Mouse (Mus musculus) T-helper 2 cell (primary cell): ENCODE measurements around the gene Cldn18.

Experiments used
- in situ Hi-C: fragments of 300-600 bp; cut with MboI, MseI; formaldehyde crosslinking; loops from one replicate; pipeline ENCODE4 v1.15.1; 2025; ENCODE audit warnings: high pct_unique_total_duplicates

Gene Cldn18

GRCm38 (mm10) chr9:99717134-99717533, at the start of gene Cldn18:
Gene Cldn18, minus strand, starts transcription at chr9:99717267.
- in situ Hi-C loops: no loop called here

- in situ Hi-C loops: no loop called here
Observed at GRCm38 (mm10) chr9:99763530-99763929, 46.5 kb upstream of the Cldn18 start.

DNA sequence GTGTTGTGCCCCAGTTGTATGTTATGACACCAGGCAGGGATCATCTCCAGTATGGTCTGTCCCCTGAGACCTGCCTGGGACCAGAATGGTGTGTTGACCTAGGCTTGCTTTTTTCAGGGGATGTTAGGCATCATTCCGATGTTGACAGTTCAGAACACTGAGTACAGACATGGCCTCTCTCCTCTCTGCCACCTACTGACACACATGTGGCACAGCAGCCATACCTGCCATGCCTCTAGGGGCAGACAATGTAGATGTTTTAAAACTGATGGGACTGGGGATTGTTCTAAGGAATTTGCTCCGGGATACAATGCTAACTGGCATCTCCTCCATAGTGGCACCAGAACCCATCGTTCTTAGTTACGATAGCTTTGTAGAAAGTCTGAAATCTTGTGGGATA, 33.2 kb upstream of the Cldn18 start:
- in situ Hi-C loops: loop anchor here (10.0 kb wide), 1 partner anchor 505 kb away; no protein-coding TSS in a partner anchor

GRCm38 (mm10) chr9:99748279-99748678, 31.2 kb upstream of the Cldn18 start:
- in situ Hi-C loops: no loop called here

DNA sequence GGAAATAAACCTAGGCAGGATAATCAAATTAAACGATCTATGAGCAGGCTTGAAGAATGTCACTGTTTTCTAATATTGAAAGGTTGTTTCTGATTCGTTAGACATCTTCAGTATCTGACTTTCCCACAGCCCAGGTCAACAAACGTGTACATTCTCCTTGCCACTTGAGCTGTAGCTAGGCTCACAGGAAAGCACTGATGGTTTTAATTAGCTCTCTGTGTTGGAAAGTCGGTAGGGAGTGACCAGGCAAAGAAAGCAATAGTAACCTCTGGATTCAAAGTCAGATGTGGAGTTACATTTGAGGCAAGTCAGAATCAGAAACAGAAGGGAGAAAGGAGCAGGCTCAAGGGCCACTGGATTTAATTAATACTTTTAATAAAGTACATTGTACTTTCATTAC, 30.7 kb upstream of the Cldn18 start:
- in situ Hi-C loops: no loop called here

- in situ Hi-C loops: no loop called here
Observed at GRCm38 (mm10) chr9:99744548-99744947, 27.5 kb upstream of the Cldn18 start.

DNA sequence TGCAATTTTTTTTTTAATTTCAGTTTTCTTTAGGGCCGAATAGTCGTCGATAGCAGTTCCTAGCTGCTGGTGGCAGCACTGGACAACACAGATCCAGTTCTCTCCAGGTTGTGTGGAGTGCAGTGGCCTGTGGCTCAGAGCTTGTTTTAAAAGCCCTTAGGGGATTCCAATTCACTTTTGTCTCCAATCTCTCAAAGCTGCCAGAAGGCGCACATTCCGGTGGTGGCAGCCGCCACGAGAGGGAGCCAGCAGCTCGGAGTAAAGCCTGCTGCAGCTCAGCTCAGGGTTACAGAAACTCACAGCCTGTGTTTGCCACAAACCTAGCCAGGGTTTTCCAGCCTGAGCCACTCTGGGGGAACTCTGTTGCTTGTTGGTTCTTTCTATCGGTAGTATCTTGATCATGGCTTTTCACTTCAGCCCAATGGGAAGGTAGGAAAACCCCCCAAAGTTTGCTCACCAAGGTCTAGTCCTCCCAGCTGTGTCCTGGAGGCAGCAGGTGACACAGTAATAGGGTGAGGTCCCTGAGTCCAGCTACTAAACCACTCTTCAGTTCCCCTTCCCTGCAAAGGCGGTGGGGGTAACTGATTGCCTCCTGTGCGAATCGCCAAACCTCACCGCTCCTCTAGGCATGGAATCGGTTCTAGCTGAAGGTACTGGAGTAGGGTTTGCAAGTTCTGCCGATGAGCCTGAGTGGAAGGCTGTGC, 13.0 kb upstream of the Cldn18 start:
- in situ Hi-C loops: no loop called here

DNA sequence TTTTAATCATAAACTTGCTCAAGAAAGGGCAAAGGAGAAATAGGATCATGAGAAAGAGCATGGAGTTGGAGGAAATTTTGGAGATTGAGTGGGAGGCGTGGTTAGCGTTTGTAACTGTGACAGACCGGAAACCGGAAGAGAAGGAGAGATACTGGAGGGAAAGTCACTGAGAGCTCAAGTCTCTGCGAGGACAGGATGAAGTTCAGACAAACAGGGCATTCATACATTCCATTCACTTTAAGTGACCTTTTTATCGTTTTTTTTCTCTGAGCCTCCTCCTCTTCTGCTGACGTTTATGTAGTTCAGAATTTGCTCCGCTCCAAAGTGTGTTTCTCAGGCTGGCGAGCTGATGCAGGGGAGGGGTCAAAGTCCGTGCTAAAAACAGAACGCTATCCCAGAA, 10.8 kb upstream of the Cldn18 start:
- in situ Hi-C loops: no loop called here

DNA sequence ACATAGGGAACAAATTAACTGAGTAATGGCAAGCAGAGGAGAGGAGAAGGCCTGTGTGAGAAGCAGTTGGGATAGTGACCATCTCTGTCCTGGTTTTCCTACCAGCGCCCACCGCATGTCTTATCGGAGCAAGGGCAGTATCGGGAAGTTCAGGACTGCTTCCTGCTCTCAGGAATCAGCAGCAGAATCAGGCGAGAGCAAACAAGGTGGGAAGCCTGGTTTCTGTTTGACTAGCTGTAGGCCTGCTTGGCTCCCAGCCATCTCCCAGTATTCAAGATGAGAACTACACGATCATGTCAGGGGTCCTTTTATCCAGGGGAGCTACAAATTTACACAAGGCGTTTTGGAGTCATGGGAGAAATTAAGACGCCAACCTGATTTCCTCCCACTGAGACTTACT, 8.2 kb upstream of the Cldn18 start:
- in situ Hi-C loops: no loop called here

DNA sequence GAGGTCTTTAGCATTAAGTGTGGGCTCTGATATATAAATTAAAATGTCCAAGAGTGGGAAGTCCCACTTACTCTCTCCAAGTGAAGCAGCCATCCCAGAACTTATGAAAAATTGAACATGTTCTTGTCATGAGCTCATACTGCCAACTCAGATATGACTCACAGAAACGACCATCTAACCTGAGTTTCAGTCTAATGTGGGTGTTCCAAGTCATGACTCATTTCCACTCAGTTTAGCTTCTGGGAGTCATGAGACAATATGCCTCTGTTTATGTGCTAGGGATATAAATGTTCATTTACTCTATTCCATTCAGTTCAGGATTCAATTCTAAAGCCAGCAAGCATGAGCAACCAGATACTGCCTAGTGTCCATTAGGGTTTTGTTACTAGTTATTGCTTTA, 2.9 kb upstream of the Cldn18 start:
- in situ Hi-C loops: no loop called here

DNA sequence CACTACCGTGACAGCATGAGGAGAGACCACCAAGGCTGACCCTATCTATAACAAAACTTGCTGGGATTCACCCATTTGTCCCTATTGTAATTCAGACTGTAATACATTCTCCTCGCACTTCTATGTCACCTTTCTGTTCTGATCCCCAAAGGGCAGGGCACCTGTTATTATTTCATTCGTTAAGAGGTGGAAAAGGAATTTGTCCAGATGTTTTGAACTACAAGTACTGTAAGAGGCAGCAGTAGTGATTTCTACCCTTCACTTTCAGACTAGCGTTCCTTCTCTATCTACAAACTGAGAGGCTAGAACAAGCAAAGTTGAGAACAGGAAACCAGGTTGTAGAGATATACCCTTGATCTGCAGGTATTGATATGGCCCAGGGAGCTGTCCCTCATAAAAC, 6.8 kb downstream of the Cldn18 start:
- in situ Hi-C loops: no loop called here

DNA sequence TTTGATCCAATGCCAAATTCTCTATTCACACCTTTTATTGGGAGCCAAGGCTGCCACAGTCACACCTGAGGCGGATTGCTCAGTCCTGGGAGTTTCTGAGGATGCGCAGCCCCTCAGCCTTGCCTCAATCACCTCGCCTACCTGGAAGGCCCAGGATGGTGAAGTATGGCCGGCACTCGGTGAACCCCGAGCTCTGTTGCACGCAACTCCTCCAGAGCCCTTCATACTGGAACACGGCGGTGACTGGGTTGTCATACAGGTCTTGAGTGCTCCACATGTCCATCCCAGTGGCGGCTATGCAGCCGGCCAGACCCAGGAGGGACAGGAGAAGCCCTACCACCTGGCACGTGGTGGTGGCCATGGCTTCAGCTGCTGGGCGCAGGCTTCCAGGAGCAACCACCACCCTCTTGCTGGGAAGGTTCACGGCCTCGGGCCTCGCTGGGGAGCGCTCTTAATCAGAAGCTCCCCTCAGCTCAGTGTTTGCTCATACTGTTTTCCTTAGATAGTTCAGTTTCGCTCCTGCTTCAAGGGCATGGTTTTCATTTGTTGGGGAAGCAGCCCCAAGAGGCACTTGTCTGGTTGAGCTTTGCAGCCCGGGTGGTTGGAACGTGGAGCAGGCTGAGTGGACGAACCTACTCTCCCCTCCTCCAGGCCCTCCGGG, 7.3 kb downstream of the Cldn18 start:
- in situ Hi-C loops: loop anchor here (10.0 kb wide), 1 partner anchor 805 kb away; the partner anchor contains the start of gene 7420426K07Rik

DNA sequence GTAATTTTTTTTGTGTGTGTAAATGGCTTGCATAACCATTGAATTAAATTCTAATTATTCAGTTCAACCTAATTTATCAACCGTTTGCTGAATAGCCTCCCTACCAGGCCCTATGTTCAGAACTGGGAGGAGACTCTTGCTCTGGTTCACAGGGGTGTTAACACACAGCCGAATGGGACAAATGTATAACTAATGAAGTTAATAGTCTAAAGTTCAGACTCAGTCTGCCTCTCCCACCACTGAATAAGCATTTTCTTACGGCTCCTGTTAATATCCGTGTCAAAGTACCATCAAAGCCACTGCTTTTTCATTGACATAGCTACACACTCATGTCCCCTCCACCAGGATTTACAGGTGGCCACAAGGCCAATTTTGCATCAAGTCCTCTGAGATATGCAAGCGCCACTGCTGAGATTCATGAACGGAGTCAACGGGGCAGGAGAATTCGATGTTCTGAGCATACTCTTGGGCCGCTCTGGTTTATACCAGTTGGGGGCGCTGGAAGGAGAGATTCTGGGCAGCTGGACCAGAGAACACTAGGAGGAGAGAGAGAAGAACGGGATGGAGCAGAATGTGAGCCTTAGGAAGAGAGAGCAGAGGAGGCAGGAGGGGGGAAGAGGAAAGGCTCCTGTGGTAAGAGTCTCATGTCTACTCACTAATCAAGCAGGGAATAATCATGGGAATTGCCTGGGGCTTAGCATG, 9.5 kb downstream of the Cldn18 start:
- in situ Hi-C loops: loop anchor here (10.0 kb wide), 1 partner anchor 803 kb away; the partner anchor contains the start of gene 7420426K07Rik

- in situ Hi-C loops: loop anchor here (10.0 kb wide), 1 partner anchor 801 kb away; the partner anchor contains the start of gene 7420426K07Rik
Observed at GRCm38 (mm10) chr9:99706264-99706663, 10.8 kb downstream of the Cldn18 start.

GRCm38 (mm10) chr9:99703711-99704110, 13.4 kb downstream of the Cldn18 start:
- in situ Hi-C loops: loop anchor here (10.0 kb wide), 1 partner anchor 799 kb away; the partner anchor contains the start of gene 7420426K07Rik

GRCm38 (mm10) chr9:99702215-99702614, 14.9 kb downstream of the Cldn18 start:
- in situ Hi-C loops: loop anchor here (10.0 kb wide), 1 partner anchor 797 kb away; the partner anchor contains the start of gene 7420426K07Rik

- in situ Hi-C loops: loop anchor here (10.0 kb wide), 1 partner anchor 796 kb away; the partner anchor contains the start of gene 7420426K07Rik
Observed at GRCm38 (mm10) chr9:99701187-99701586, 15.9 kb downstream of the Cldn18 start.

DNA sequence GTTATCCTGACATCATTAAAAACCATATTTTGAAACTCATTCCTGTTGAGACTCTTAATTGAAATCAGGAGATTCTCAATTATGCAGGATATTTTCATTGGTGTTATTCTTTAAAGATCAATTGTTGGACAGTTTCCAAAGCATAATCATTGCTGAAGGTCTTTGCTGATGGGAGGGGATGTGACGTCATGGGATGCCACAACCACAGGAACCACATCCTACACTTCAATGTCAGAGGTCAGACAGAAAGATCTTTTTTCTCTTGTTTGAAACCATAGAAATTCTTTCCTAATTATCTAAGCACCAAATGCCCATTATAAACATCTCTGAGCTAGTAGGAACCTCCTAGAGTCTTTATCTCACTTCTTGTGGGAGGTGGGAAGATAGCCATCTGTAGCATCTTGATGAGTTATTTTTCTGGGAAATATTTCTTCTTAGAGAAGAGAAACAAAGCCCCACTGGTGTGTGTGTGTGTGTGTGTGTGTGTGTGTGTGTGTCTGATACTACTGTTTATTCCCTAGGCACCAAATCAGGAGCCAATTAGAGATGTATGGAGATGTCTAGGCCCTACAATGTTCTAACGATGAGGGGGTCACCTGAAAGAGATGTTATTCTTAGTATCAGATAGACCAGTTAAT, 17.2 kb downstream of the Cldn18 start:
- in situ Hi-C loops: loop anchor here (10.0 kb wide), 1 partner anchor 795 kb away; the partner anchor contains the start of gene 7420426K07Rik

GRCm38 (mm10) chr9:99694961-99695360, 22.1 kb downstream of the Cldn18 start:
- in situ Hi-C loops: no loop called here

GRCm38 (mm10) chr9:99690386-99690785, 26.7 kb downstream of the Cldn18 start:
- in situ Hi-C loops: no loop called here

- in situ Hi-C loops: no loop called here
Observed at GRCm38 (mm10) chr9:99689796-99690195, 27.3 kb downstream of the Cldn18 start.
